Mouse (Mus musculus) heart, embryonic 11.5 days (tissue): ENCODE results near the gene Mbl1. TPM values are rescaled to one million over a fixed set of nuclear protein-coding genes. Genes with fewer than 3 reads are reported as not detected.

Experiments used
- ATAC-seq: fragments of 200-750 bp; cut with Nextera tagmentation; replicated peaks from 2 replicates; pipeline ENCODE4 v1.8.0; 2017; ENCODE audit warnings: moderate library complexity; ENCODE audit not compliant: insufficient number of reproducible peaks, low FRiP score, low TSS enrichment
- H3K27ac ChIP-seq: fragments of 300-500 bp; sonication (generic); 2 replicates; pipeline ENCODE4 v1.5.1; 2014; ENCODE audit warnings: mild to moderate bottlenecking, low read depth, low read length
- H3K27me3 ChIP-seq: fragments of 300-500 bp; sonication (generic); 2 replicates; pipeline ENCODE4 v1.6.1; 2014; ENCODE audit warnings: mild to moderate bottlenecking, low read length, mixed read lengths; ENCODE audit not compliant: control insufficient read depth, insufficient read depth
- H3K36me3 ChIP-seq: fragments of 300-500 bp; sonication (generic); 2 replicates; pipeline ENCODE4 v1.6.1; 2014; ENCODE audit warnings: mild to moderate bottlenecking, low read length, moderate library complexity, mixed read lengths; ENCODE audit not compliant: control insufficient read depth, insufficient read depth
- H3K4me1 ChIP-seq: fragments of 300-500 bp; sonication (generic); 2 replicates; pipeline ENCODE4 v1.6.1; 2014; ENCODE audit warnings: low read length; ENCODE audit not compliant: control insufficient read depth, insufficient read depth
- H3K4me2 ChIP-seq: fragments of 300-500 bp; sonication (generic); 2 replicates; pipeline ENCODE4 v1.6.1; 2014; ENCODE audit warnings: mild to moderate bottlenecking, moderate library complexity
- H3K4me3 ChIP-seq: fragments of 300-500 bp; sonication (generic); 2 replicates; pipeline ENCODE4 v1.5.1; 2014; ENCODE audit warnings: low read depth, low read length
- H3K9ac ChIP-seq: fragments of 300-500 bp; sonication (generic); 2 replicates; pipeline ENCODE4 v1.6.1; 2014; ENCODE audit warnings: mild to moderate bottlenecking, low read depth, low read length, moderate library complexity
- H3K9me3 ChIP-seq: fragments of 300-500 bp; sonication (generic); replicated peaks from 2 replicates; pipeline ENCODE4 v1.6.1; 2016; ENCODE audit warnings: low read length; ENCODE audit not compliant: control insufficient read depth
- WGBS: fragments of 180-500 bp; shearing (Covaris S2); extraction: QIAGEN DNeasy Blood & Tissue Kit; methylation state at CpG from one replicate; pipeline ENCODE4 v1.1.7; 2014; ENCODE audit not compliant: insufficient replicate concordance; 5-methylcytosine and 5-hydroxymethylcytosine counted together
- polyA plus RNA-seq: library from polyadenylated mRNA; unstranded; fragments of >200 nt; fragmentation: Nextera tagmentation; extraction: Ambion mirVana; gene quantifications from 2 replicates; pipeline ENCODE4 v1.2.1, GENCODE M21; 2014

Gene Mbl1
- polyA plus RNA-seq, 1 experiment from 2014 or later = not detected

GRCm38 (mm10) chr14:41167278-41167677, 16.0 kb downstream of the Mbl1 start:
- Histone ChIP-seq H3K27ac (no peak overlapping the region), H3K9me3 (no peaks in the 10 kb centered on the region), H3K27me3 (no peaks in the 10 kb centered on the region), H3K4me2 (no peak overlapping the region), H3K9ac (no peak overlapping the region), H3K4me3 (no peak overlapping the region), H3K4me1 (0 out of 2 replicates have a peak, but pooled peaks cover 3% of the 10 kb centered on the region), H3K36me3 (no peaks in the 10 kb centered on the region)
- ATAC-seq = no peak
- WGBS = 41% methylated on average over 5 of the region's 5 CpGs

- ATAC-seq = no peak
- WGBS = 83% methylated on average over 1 of the region's 1 CpGs
- Histone ChIP-seq H3K27ac (no peak overlapping the region), H3K4me2 (no peak overlapping the region), H3K27me3 (no peaks in the 10 kb centered on the region), H3K9me3 (no peaks in the 10 kb centered on the region), H3K4me3 (no peak overlapping the region), H3K36me3 (no peaks in the 10 kb centered on the region), H3K9ac (no peak overlapping the region), H3K4me1 (0 out of 2 replicates have a peak, but pooled peaks cover 3% of the 10 kb centered on the region)
These were observed 17.3 kb downstream of the Mbl1 start for GRCm38 (mm10) chr14:41168567-41168966.

- no peak for ATAC-seq
- 75% methylated on average over 2 of the region's 2 CpGs for WGBS
- H3K27me3 ChIP-seq = no peaks in the 10 kb centered on the region
- H3K4me3 ChIP-seq = no peak overlapping the region
- no peaks in the 10 kb centered on the region for H3K9me3 ChIP-seq
- no peak overlapping the region for H3K27ac ChIP-seq
- 0 out of 2 replicates have a peak, but pooled peaks cover 3% of the 10 kb centered on the region for H3K4me1 ChIP-seq
- H3K36me3 ChIP-seq = no peaks in the 10 kb centered on the region
- H3K4me2 ChIP-seq = no peak overlapping the region
- H3K9ac ChIP-seq = no peak overlapping the region
These were observed 19.3 kb downstream of the Mbl1 start for GRCm38 (mm10) chr14:41170514-41170913.

- Histone ChIP-seq H3K9ac (no peak overlapping the region), H3K36me3 (no peaks in the 10 kb centered on the region), H3K4me1 (no peaks in the 10 kb centered on the region), H3K27me3 (no peaks in the 10 kb centered on the region), H3K4me3 (no peak overlapping the region), H3K4me2 (no peak overlapping the region), H3K27ac (no peak overlapping the region), H3K9me3 (no peaks in the 10 kb centered on the region)
- no peak for ATAC-seq
- 84% methylated on average over 1 of the region's 1 CpGs for WGBS
These were observed 23.5 kb downstream of the Mbl1 start for GRCm38 (mm10) chr14:41174802-41175201.

- Histone ChIP-seq H3K9ac (no peak within 1 kb of the TSS), H3K27me3 (no peaks in the 10 kb centered on the region), H3K9me3 (no peaks in the 10 kb centered on the region), H3K4me1 (no peaks in the 10 kb centered on the region), H3K36me3 (no peaks in the 10 kb centered on the region), H3K4me2 (no peak within 1 kb of the TSS), H3K27ac (no peak within 1 kb of the TSS), H3K4me3 (no peak within 1 kb of the TSS)
- WGBS = 75% methylated on average over 4 of the region's 4 CpGs
- no peak for ATAC-seq
These were observed 34.0 kb downstream of the Mbl1 start, which contains the start of gene Sftpd for GRCm38 (mm10) chr14:41185059-41185821. Gene Sftpd (minus strand): TSS chr14:41185149.

GRCm38 (mm10) chr14:41189496-41189895, 38.2 kb downstream of the Mbl1 start:
- no peaks in the 10 kb centered on the region for H3K4me1 ChIP-seq
- H3K4me2 ChIP-seq = no peak overlapping the region
- no peaks in the 10 kb centered on the region for H3K27me3 ChIP-seq
- H3K4me3 ChIP-seq = no peak overlapping the region
- 68% methylated on average over 2 of the region's 2 CpGs for WGBS
- no peak overlapping the region for H3K9ac ChIP-seq
- no peak overlapping the region for H3K27ac ChIP-seq
- no peaks in the 10 kb centered on the region for H3K36me3 ChIP-seq
- ATAC-seq = no peak
- peaks cover 5% of the 10 kb centered on the region; the same call in 1 of the 2 replicates for H3K9me3 ChIP-seq

- H3K27me3 ChIP-seq = no peaks in the 10 kb centered on the region
- peak overlapping the region; percentile 41; the same call in 1 of the 2 replicates for H3K27ac ChIP-seq
- H3K4me1 ChIP-seq = no peaks in the 10 kb centered on the region; the same call in 1 of the 2 replicates
- H3K9ac ChIP-seq = no peak overlapping the region
- ATAC-seq = peak; percentile 43
- H3K4me3 ChIP-seq = no peak overlapping the region
- no peaks in the 10 kb centered on the region for H3K36me3 ChIP-seq
- H3K4me2 ChIP-seq = no peak overlapping the region
- WGBS = 40% methylated on average over 6 of the region's 6 CpGs
- H3K9me3 ChIP-seq = 0 out of 2 replicates have a peak, but pooled peaks cover 3% of the 10 kb centered on the region
These were observed 46.9 kb downstream of the Mbl1 start for GRCm38 (mm10) chr14:41198037-41198730.
